Comparison of ENCODE assay signal across 8 mouse cellular contexts in genomic region chr17:31378361-31378761, GRCm38 (mm10). TPM values are rescaled to one million over a fixed set of nuclear protein-coding genes. Genes with fewer than 3 reads are reported as not detected.
DNase-seq lines count a peak whose midpoint lies in the region; ATAC-seq and TF ChIP-seq lines count a peak whose summit lies in the region.

No protein-coding gene starts in this region.

- H3K4me2 ChIP-seq in kidney, embryonic 15.5 days = peak overlapping the region; percentile 39
- H3K4me2 ChIP-seq in forebrain, embryonic 15.5 days (replicated peaks) = 0 out of 2 replicates have a peak overlapping the region, but pooled peaks have one; percentile 17
- H3K4me2 ChIP-seq in midbrain, embryonic 12.5 days (replicated peaks) = peak overlapping the region; percentile 32

- no peak for TF ChIP-seq CTCF in cerebellum, adult 2 months (IDR thresholded peaks at IDR 0.05; ENCODE audit: borderline replicate concordance, insufficient read depth, low read depth, low read length)

- H3K27me3 ChIP-seq in kidney, embryonic 15.5 days = peaks cover 26% of the 10 kb centered on the region
- H3K27me3 ChIP-seq in cerebellum, adult 2 months (ENCODE audit: control insufficient read depth, insufficient read depth, low read length) = no peaks in the 10 kb centered on the region
- no peaks in the 10 kb centered on the region for H3K27me3 ChIP-seq in forebrain, embryonic 15.5 days
- peaks cover 4% of the 10 kb centered on the region for H3K27me3 ChIP-seq in midbrain, embryonic 12.5 days

- H3K4me1 ChIP-seq in kidney, embryonic 15.5 days = peaks cover 18% of the 10 kb centered on the region
- peaks cover 10% of the 10 kb centered on the region for H3K4me1 ChIP-seq in cerebellum, adult 2 months (ENCODE audit: control insufficient read depth, insufficient read depth, low read length)
- H3K4me1 ChIP-seq in forebrain, embryonic 15.5 days = peaks cover 6% of the 10 kb centered on the region
- peaks cover 6% of the 10 kb centered on the region for H3K4me1 ChIP-seq in midbrain, embryonic 12.5 days

- no peak for ATAC-seq in kidney, embryonic 15.5 days (replicated peaks; ENCODE audit: low FRiP score)
- peak; percentile 51 for ATAC-seq in forebrain, embryonic 15.5 days (replicated peaks)
- ATAC-seq in midbrain, embryonic 12.5 days (ENCODE audit: low FRiP score, low read depth) = no peak

- DNase-seq in kidney, postnatal 25 days = no peak
- peak; percentile 66 to 76 for DNase-seq in cerebellum, adult 2 months
- DNase-seq in kidney, adult 8-10 months = no peak
- no peak for DNase-seq in adrenal gland, adult 2 months
- no peak for DNase-seq in spleen, postnatal 10 days (ENCODE audit: low spot score in 2 of 2)

- no peak overlapping the region for H3K27ac ChIP-seq in kidney, embryonic 15.5 days
- peak overlapping the region; percentile 69 for H3K27ac ChIP-seq in cerebellum, adult 2 months (ENCODE audit: insufficient read depth, low read length)
- 0 out of 2 replicates have a peak overlapping the region, but pooled peaks have one; percentile 3 for H3K27ac ChIP-seq in forebrain, embryonic 15.5 days (replicated peaks)
- H3K27ac ChIP-seq in midbrain, embryonic 12.5 days (replicated peaks) = no peak overlapping the region

- no peaks in the 10 kb centered on the region for H3K36me3 ChIP-seq in kidney, embryonic 15.5 days
- no peaks in the 10 kb centered on the region for H3K36me3 ChIP-seq in forebrain, embryonic 15.5 days
- no peaks in the 10 kb centered on the region for H3K36me3 ChIP-seq in midbrain, embryonic 12.5 days

- TF ChIP-seq POLR2A in cerebellum, adult 2 months (IDR thresholded peaks at IDR 0.05; ENCODE audit: borderline replicate concordance, insufficient read depth, low read length) = no peak; the same call in 1 of the 2 replicates

- H3K4me3 ChIP-seq in kidney, embryonic 15.5 days (replicated peaks) = no peak overlapping the region
- H3K4me3 ChIP-seq in cerebellum, adult 2 months (replicated peaks; ENCODE audit: insufficient read depth, low read depth, low read length) = peak overlapping the region; percentile 0
- H3K4me3 ChIP-seq in forebrain, embryonic 15.5 days = no peak overlapping the region
- H3K4me3 ChIP-seq in midbrain, embryonic 12.5 days = no peak overlapping the region; the same call in 1 of the 2 replicates

- 64% methylated on average over 10 of the region's 10 CpGs for WGBS in kidney, embryonic 15.5 days
- WGBS in cerebellum, adult 2 months = 29% methylated on average over 10 of the region's 10 CpGs
- WGBS in forebrain, embryonic 15.5 days = 49% methylated on average over 10 of the region's 10 CpGs
- 66% methylated on average over 10 of the region's 10 CpGs for WGBS in midbrain, embryonic 12.5 days

- no peaks in the 10 kb centered on the region for H3K9me3 ChIP-seq in kidney, embryonic 15.5 days (replicated peaks)
- H3K9me3 ChIP-seq in forebrain, embryonic 15.5 days = no peaks in the 10 kb centered on the region
- no peaks in the 10 kb centered on the region for H3K9me3 ChIP-seq in midbrain, embryonic 12.5 days

- no peak overlapping the region for H3K9ac ChIP-seq in kidney, embryonic 15.5 days
- H3K9ac ChIP-seq in forebrain, embryonic 15.5 days (replicated peaks) = no peak overlapping the region
- no peak overlapping the region for H3K9ac ChIP-seq in midbrain, embryonic 12.5 days (replicated peaks)

RNA-seq across cellular contexts. Expression of gene Pde9a, which starts 7.6 kb away (rescaled TPM):
- polyA plus RNA-seq in kidney, embryonic 15.5 days (2015; fragmentation: Nextera tagmentation; extraction: Ambion mirVana) = 27.6 and 34.9 TPM in 2 replicates
- 83.1 and 93.0 TPM in 2 replicates for polyA plus RNA-seq in cerebellum, adult 2 months (2012; rRNA removed)
- 58.4 and 59.6 TPM in 2 replicates for polyA plus RNA-seq in forebrain, embryonic 15.5 days (2015; fragmentation: Nextera tagmentation; extraction: Ambion mirVana)
- 30.3 and 32.4 TPM in 2 replicates for polyA plus RNA-seq in midbrain, embryonic 12.5 days (2016; fragmentation: Nextera tagmentation; extraction: Ambion mirVana)
- 1 to 10 TPM; 2.5 to 3.4 TPM for total RNA-seq in adrenal gland, adult 2 months (2021)
- 1.9 and 3.1 TPM in 2 replicates for polyA plus RNA-seq in adrenal gland, adult 2 months (2012; rRNA removed)

Comparison
In these comparisons a context has a peak if more than half of its experiments do, and no peak if none do; other contexts are left out.
1. H3K27ac ChIP-seq: peak in cerebellum, adult 2 months (single experiment) and forebrain, embryonic 15.5 days (single experiment); none in kidney, embryonic 15.5 days (single experiment) and midbrain, embryonic 12.5 days (single experiment).
2. DNase-seq: peak in cerebellum, adult 2 months (2 of 2); none in kidney, postnatal 25 days (0 of 2), kidney, adult 8-10 months (0 of 2), adrenal gland, adult 2 months (single experiment) and spleen, postnatal 10 days (0 of 2).
3. Peak in every context shown above with its lines, with median percentiles within 50 percentile points of each other: H3K4me2 ChIP-seq.